Mouse (Mus musculus) heart, adult 2 months (tissue): ENCODE data around the gene Tjp1.

Source experiments
- CTCF ChIP-seq: fragments of 200-600 bp; IDR thresholded peaks from 2 replicates; pipeline ENCODE4 v1.8.1; 2022; ENCODE audit warnings: antibody characterized with exemption, mild to moderate bottlenecking, moderate library complexity
- EP300 ChIP-seq: fragments of 200-500 bp; IDR thresholded peaks from 2 replicates; pipeline ENCODE4 v1.6.1; 2011; ENCODE audit warnings: low read depth, low read length, control low read depth; ENCODE audit not compliant: insufficient read depth

- TF ChIP-seq CTCF = no peak
- no peak for TF ChIP-seq EP300
Measured at GRCm38 (mm10) chr7:65359774-65360173, 167.8 kb downstream of the Tjp1 start.
